Mouse (Mus musculus): ENCODE data around the gene Fastkd5. TPM values are rescaled to one million over a fixed set of nuclear protein-coding genes. Genes with fewer than 3 reads are reported as not detected.

The Fastkd5 gene
- total and polyA plus RNA-seq, 2 experiments: 2.0 to 6.3 TPM

GRCm38 (mm10) chr2:130641351-130642025 lies 11.7 kb upstream of the Fastkd5 start:
- H3K4me3 ChIP-seq (ENCODE audit: insufficient read depth, low read depth, low read length): no peak overlapping the region
- no peak overlapping the region for H3K9ac ChIP-seq (ENCODE audit: low read depth, low read length)
- peak; percentile 50 for DNase-seq (ENCODE audit: extremely low read depth, low read depth, low spot score)
- no peak overlapping the region for H3K27ac ChIP-seq (replicated peaks; ENCODE audit: insufficient read depth, low read depth, low read length)
- H3K79me2 ChIP-seq (ENCODE audit: control insufficient read depth, insufficient read depth, low read length): peaks cover 5% of the 10 kb centered on the region; the same call in 1 of the 2 replicates
- H3K27me3 ChIP-seq (ENCODE audit: control insufficient read depth, insufficient read depth, low read length): no peaks in the 10 kb centered on the region
- no peak for TF ChIP-seq CTCF (IDR thresholded peaks at IDR 0.05; ENCODE audit: low read depth, low read length)
- TF ChIP-seq POLR2A (IDR thresholded peaks at IDR 0.05; ENCODE audit: extremely low read depth, insufficient read depth, low read length): no peak
- H3K4me1 ChIP-seq (ENCODE audit: control insufficient read depth, insufficient read depth, low read length): peaks cover 21% of the 10 kb centered on the region
- WGBS: 45% methylated on average over 6 of the region's 6 CpGs
- no peaks in the 10 kb centered on the region for H3K36me3 ChIP-seq (ENCODE audit: control insufficient read depth, insufficient read depth, low read length)

DNA sequence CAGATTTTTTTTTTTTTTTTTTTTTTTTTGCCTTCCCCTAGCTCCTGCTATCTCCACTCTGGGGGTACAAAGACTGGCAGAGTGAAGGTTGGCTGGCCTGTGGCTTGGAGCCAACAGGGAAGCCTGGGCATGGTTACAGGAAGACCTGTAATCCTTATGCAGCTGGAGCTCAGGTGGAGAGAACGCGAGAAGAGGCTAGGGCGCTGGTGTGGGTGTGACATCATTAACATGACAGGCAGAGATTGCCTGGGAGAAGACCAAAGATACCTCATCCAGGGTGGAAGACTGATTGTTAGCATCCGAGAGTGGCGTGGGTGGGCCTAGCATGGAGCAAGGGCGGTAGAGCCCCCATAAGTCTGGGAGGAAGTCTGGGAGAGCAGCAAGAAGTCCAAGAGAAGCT lies 9.4 kb upstream of the Fastkd5 start:
- DNase-seq (ENCODE audit: extremely low read depth, low read depth, low spot score): no peak
- no peak overlapping the region for H3K27ac ChIP-seq (replicated peaks; ENCODE audit: insufficient read depth, low read depth, low read length)
- WGBS: 89% methylated on average over 6 of the region's 6 CpGs
- no peaks in the 10 kb centered on the region for H3K27me3 ChIP-seq (ENCODE audit: control insufficient read depth, insufficient read depth, low read length)
- no peak overlapping the region for H3K4me3 ChIP-seq (ENCODE audit: insufficient read depth, low read depth, low read length)
- no peak overlapping the region for H3K9ac ChIP-seq (ENCODE audit: low read depth, low read length)
- H3K4me1 ChIP-seq (ENCODE audit: control insufficient read depth, insufficient read depth, low read length): peaks cover 21% of the 10 kb centered on the region
- peaks cover 5% of the 10 kb centered on the region; the same call in 1 of the 2 replicates for H3K79me2 ChIP-seq (ENCODE audit: control insufficient read depth, insufficient read depth, low read length)
- no peak for TF ChIP-seq CTCF (IDR thresholded peaks at IDR 0.05; ENCODE audit: low read depth, low read length)
- no peak for TF ChIP-seq POLR2A (IDR thresholded peaks at IDR 0.05; ENCODE audit: extremely low read depth, insufficient read depth, low read length)
- no peaks in the 10 kb centered on the region for H3K36me3 ChIP-seq (ENCODE audit: control insufficient read depth, insufficient read depth, low read length)

GRCm38 (mm10) chr2:130638101-130638611 lies 8.3 kb upstream of the Fastkd5 start:
- H3K4me1 ChIP-seq (ENCODE audit: control insufficient read depth, insufficient read depth, low read length): peaks cover 21% of the 10 kb centered on the region
- H3K79me2 ChIP-seq (ENCODE audit: control insufficient read depth, insufficient read depth, low read length): peaks cover 5% of the 10 kb centered on the region; the same call in 1 of the 2 replicates
- TF ChIP-seq POLR2A (IDR thresholded peaks at IDR 0.05; ENCODE audit: extremely low read depth, insufficient read depth, low read length) (no peak), CTCF (IDR thresholded peaks at IDR 0.05; ENCODE audit: low read depth, low read length) (no peak)
- no peaks in the 10 kb centered on the region for H3K36me3 ChIP-seq (ENCODE audit: control insufficient read depth, insufficient read depth, low read length)
- H3K27ac ChIP-seq (replicated peaks; ENCODE audit: insufficient read depth, low read depth, low read length): peak overlapping the region; percentile 86
- WGBS: 29% methylated on average over 16 of the region's 16 CpGs
- H3K9ac ChIP-seq (ENCODE audit: low read depth, low read length): peak overlapping the region; percentile 74
- peak; percentile 89 for DNase-seq (ENCODE audit: extremely low read depth, low read depth, low spot score)
- peak overlapping the region; percentile 58 for H3K4me3 ChIP-seq (ENCODE audit: insufficient read depth, low read depth, low read length)
- H3K27me3 ChIP-seq (ENCODE audit: control insufficient read depth, insufficient read depth, low read length): no peaks in the 10 kb centered on the region

- 87% methylated on average over 21 of the region's 21 CpGs for WGBS
- DNase-seq (ENCODE audit: extremely low read depth, low read depth, low spot score): no peak
- H3K36me3 ChIP-seq (ENCODE audit: control insufficient read depth, insufficient read depth, low read length): no peaks in the 10 kb centered on the region
- no peak overlapping the region for H3K9ac ChIP-seq (ENCODE audit: low read depth, low read length)
- no peak overlapping the region for H3K27ac ChIP-seq (replicated peaks; ENCODE audit: insufficient read depth, low read depth, low read length)
- H3K79me2 ChIP-seq (ENCODE audit: control insufficient read depth, insufficient read depth, low read length): no peaks in the 10 kb centered on the region
- peaks cover 6% of the 10 kb centered on the region for H3K4me1 ChIP-seq (ENCODE audit: control insufficient read depth, insufficient read depth, low read length)
- no peaks in the 10 kb centered on the region for H3K27me3 ChIP-seq (ENCODE audit: control insufficient read depth, insufficient read depth, low read length)
- no peak overlapping the region for H3K4me3 ChIP-seq (ENCODE audit: insufficient read depth, low read depth, low read length)
- TF ChIP-seq POLR2A (IDR thresholded peaks at IDR 0.05; ENCODE audit: extremely low read depth, insufficient read depth, low read length): no peak
- no peak for TF ChIP-seq CTCF (IDR thresholded peaks at IDR 0.05; ENCODE audit: low read depth, low read length)
Measured at GRCm38 (mm10) chr2:130635847-130636246, 6.0 kb upstream of the Fastkd5 start.

DNA sequence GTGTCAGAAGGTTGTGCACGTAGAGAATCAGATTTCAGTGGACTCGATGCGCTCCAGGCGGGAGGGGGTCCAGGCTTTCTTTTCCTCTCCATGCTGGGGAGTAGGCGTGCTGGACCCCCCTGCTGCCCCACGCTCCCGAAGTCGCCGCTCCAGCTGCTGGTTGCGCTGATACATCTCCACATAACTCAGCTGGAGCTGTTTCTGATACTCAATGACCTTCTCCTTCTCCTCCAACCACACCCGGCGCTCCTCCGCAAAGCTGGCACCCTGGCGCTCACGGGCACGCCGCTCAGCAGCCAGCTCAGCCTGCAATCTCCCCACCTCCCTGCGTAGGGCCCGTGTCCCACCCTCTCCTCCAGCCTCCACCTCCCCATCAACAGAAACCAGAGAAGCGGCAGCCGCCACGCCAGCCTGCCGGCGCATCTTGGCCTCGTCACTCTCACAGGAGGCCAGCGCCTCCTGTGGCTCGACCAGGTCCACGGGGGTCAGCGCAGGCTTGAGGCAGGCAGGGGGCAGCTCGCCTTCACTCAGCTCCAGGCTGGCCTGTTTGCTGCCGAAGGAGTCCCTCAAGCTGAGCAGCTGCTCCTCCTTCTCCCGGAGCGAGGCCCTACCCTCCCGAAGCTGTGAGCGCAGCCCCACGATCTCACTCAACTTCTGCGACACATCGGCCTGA lies 5.0 kb upstream of the Fastkd5 start:
- TF ChIP-seq CTCF (IDR thresholded peaks at IDR 0.05; ENCODE audit: low read depth, low read length): no peak
- no peak for TF ChIP-seq POLR2A (IDR thresholded peaks at IDR 0.05; ENCODE audit: extremely low read depth, insufficient read depth, low read length)
- Histone ChIP-seq H3K79me2 (ENCODE audit: control insufficient read depth, insufficient read depth, low read length) (no peaks in the 10 kb centered on the region), H3K9ac (ENCODE audit: low read depth, low read length) (no peak overlapping the region), H3K27ac (replicated peaks; ENCODE audit: insufficient read depth, low read depth, low read length) (no peak overlapping the region), H3K4me1 (ENCODE audit: control insufficient read depth, insufficient read depth, low read length) (peaks cover 6% of the 10 kb centered on the region), H3K27me3 (ENCODE audit: control insufficient read depth, insufficient read depth, low read length) (no peaks in the 10 kb centered on the region), H3K36me3 (ENCODE audit: control insufficient read depth, insufficient read depth, low read length) (no peaks in the 10 kb centered on the region), H3K4me3 (ENCODE audit: insufficient read depth, low read depth, low read length) (peak overlapping the region; percentile 1; the same call in 1 of the 2 replicates)
- WGBS: 73% methylated on average over 38 of the region's 38 CpGs
- no peak for DNase-seq (ENCODE audit: extremely low read depth, low read depth, low spot score)

All from liver, adult 2 months (tissue).